Mouse (Mus musculus) erythroblast, embryonic 14.5 days (primary cell): ENCODE data around the gene Sun2. TPM values are rescaled to one million over a fixed set of nuclear protein-coding genes. Genes with fewer than 3 reads are reported as not detected.

Source experiments
- H3K27me3 ChIP-seq: 2 replicates; pipeline ENCODE4 v1.6.1; 2012; ENCODE audit warnings: inconsistent platforms; ENCODE audit not compliant: control insufficient read depth
- H3K36me3 ChIP-seq: 2 replicates; pipeline ENCODE4 v1.6.1; 2012; ENCODE audit warnings: mild to moderate bottlenecking, inconsistent platforms; ENCODE audit not compliant: control insufficient read depth
- H3K4me1 ChIP-seq: 2 replicates; pipeline ENCODE4 v1.6.1; 2012; ENCODE audit warnings: inconsistent platforms; ENCODE audit not compliant: control insufficient read depth
- H3K4me3 ChIP-seq: replicated peaks from 2 replicates; pipeline ENCODE3; 2012; ENCODE audit warnings: moderate library complexity, mild to moderate bottlenecking, inconsistent platforms
- H3K9me3 ChIP-seq: 2 replicates; pipeline ENCODE4 v1.6.1; 2012; ENCODE audit warnings: low read length, inconsistent platforms, mixed read lengths; ENCODE audit not compliant: control insufficient read depth
- GATA1 ChIP-seq: IDR thresholded peaks from 2 replicates; pipeline ENCODE4 v1.6.1; 2012; ENCODE audit warnings: low read length, inconsistent platforms, mixed read lengths
- TAL1 ChIP-seq: IDR thresholded peaks from 3 replicates; pipeline ENCODE4 v1.6.1; 2012; ENCODE audit warnings: low read length, inconsistent platforms, mixed read lengths
- polyA plus RNA-seq: library from polyadenylated mRNA; stranded (reverse); fragments of >175 nt; gene quantifications from 2 replicates; pipeline ENCODE4 v1.2.3, GENCODE M21; 2012

Gene Sun2
- polyA plus RNA-seq, 1 experiment, result 4.2 TPM

GRCm38 (mm10) chr15:79733192-79733591 is 9.1 kb downstream of the Sun2 start:
- Histone ChIP-seq H3K9me3 (no peaks in the 10 kb centered on the region), H3K4me1 (no peaks in the 10 kb centered on the region), H3K36me3 (peaks cover 80% of the 10 kb centered on the region), H3K27me3 (no peaks in the 10 kb centered on the region), H3K4me3 (no peak overlapping the region)
- TF ChIP-seq GATA1 (no peak), TAL1 (no peak)

GRCm38 (mm10) chr15:79731554-79731953 is 10.8 kb downstream of the Sun2 start:
- TF ChIP-seq GATA1, result no peak
- no peak for TF ChIP-seq TAL1
- peaks cover 79% of the 10 kb centered on the region for H3K36me3 ChIP-seq
- no peak overlapping the region for H3K4me3 ChIP-seq
- H3K4me1 ChIP-seq, result no peaks in the 10 kb centered on the region
- no peaks in the 10 kb centered on the region for H3K27me3 ChIP-seq
- no peaks in the 10 kb centered on the region for H3K9me3 ChIP-seq

GRCm38 (mm10) chr15:79728731-79729388 is 13.5 kb downstream of the Sun2 start:
- no peaks in the 10 kb centered on the region for H3K4me1 ChIP-seq
- peaks cover 81% of the 10 kb centered on the region for H3K36me3 ChIP-seq
- no peak for TF ChIP-seq GATA1
- TF ChIP-seq TAL1, result no peak
- no peaks in the 10 kb centered on the region for H3K9me3 ChIP-seq
- H3K4me3 ChIP-seq, result no peak overlapping the region
- no peaks in the 10 kb centered on the region for H3K27me3 ChIP-seq

- Histone ChIP-seq H3K36me3 (peaks cover 81% of the 10 kb centered on the region), H3K4me1 (no peaks in the 10 kb centered on the region), H3K27me3 (no peaks in the 10 kb centered on the region), H3K4me3 (no peak overlapping the region), H3K9me3 (no peaks in the 10 kb centered on the region)
- TF ChIP-seq TAL1 (no peak), GATA1 (no peak)
Observed at GRCm38 (mm10) chr15:79728311-79728710, 14.0 kb downstream of the Sun2 start.

- peaks cover 81% of the 10 kb centered on the region for H3K36me3 ChIP-seq
- no peaks in the 10 kb centered on the region for H3K4me1 ChIP-seq
- TF ChIP-seq GATA1 (no peak), TAL1 (no peak)
- no peaks in the 10 kb centered on the region for H3K9me3 ChIP-seq
- H3K4me3 ChIP-seq, result no peak overlapping the region
- H3K27me3 ChIP-seq, result no peaks in the 10 kb centered on the region
Observed at GRCm38 (mm10) chr15:79727840-79728239, 14.5 kb downstream of the Sun2 start.

GRCm38 (mm10) chr15:79725190-79725789 is 17.0 kb downstream of the Sun2 start:
- Histone ChIP-seq H3K9me3 (no peaks in the 10 kb centered on the region), H3K4me3 (no peak overlapping the region), H3K4me1 (no peaks in the 10 kb centered on the region; the same call in 1 of the 2 replicates), H3K36me3 (peaks cover 92% of the 10 kb centered on the region), H3K27me3 (no peaks in the 10 kb centered on the region)
- no peak for TF ChIP-seq GATA1
- no peak for TF ChIP-seq TAL1

GRCm38 (mm10) chr15:79723439-79723838 is 18.9 kb downstream of the Sun2 start:
- no peaks in the 10 kb centered on the region; the same call in 1 of the 2 replicates for H3K4me1 ChIP-seq
- peaks cover 94% of the 10 kb centered on the region for H3K36me3 ChIP-seq
- TF ChIP-seq TAL1 (no peak), GATA1 (no peak)
- H3K27me3 ChIP-seq, result no peaks in the 10 kb centered on the region
- no peaks in the 10 kb centered on the region for H3K9me3 ChIP-seq
- H3K4me3 ChIP-seq, result no peak overlapping the region

- Histone ChIP-seq H3K27me3 (no peaks in the 10 kb centered on the region), H3K4me1 (no peaks in the 10 kb centered on the region; the same call in 1 of the 2 replicates), H3K9me3 (no peaks in the 10 kb centered on the region), H3K4me3 (no peak overlapping the region), H3K36me3 (peaks cover 96% of the 10 kb centered on the region)
- TF ChIP-seq TAL1, result no peak
- TF ChIP-seq GATA1, result no peak
Observed at GRCm38 (mm10) chr15:79720796-79721195, 21.5 kb downstream of the Sun2 start.

- H3K36me3 ChIP-seq, result peaks cover 96% of the 10 kb centered on the region
- H3K4me1 ChIP-seq, result no peaks in the 10 kb centered on the region; the same call in 1 of the 2 replicates
- no peaks in the 10 kb centered on the region for H3K27me3 ChIP-seq
- no peaks in the 10 kb centered on the region for H3K9me3 ChIP-seq
- H3K4me3 ChIP-seq, result no peak overlapping the region
- TF ChIP-seq TAL1 (no peak), GATA1 (no peak)
Observed at GRCm38 (mm10) chr15:79720267-79720666, 22.1 kb downstream of the Sun2 start.
